8 mouse cellular contexts compared by ENCODE assay signal in genomic region chr8:106892210-106892805, GRCm38 (mm10). TPM values are rescaled to one million over a fixed set of nuclear protein-coding genes. Genes with fewer than 3 reads are reported as not detected.
DNase-seq lines count a peak whose midpoint lies in the region; ATAC-seq and TF ChIP-seq lines count a peak whose summit lies in the region.

No protein-coding gene starts in this region.

- WGBS in heart, adult 2 months, result 1% methylated on average over 15 of the region's 15 CpGs
- under 1% methylated on average over 15 of the region's 15 CpGs for WGBS in forebrain, embryonic 13.5 days
- 1% methylated on average over 15 of the region's 15 CpGs for WGBS in intestine, postnatal 0 days

- peaks cover 12% of the 10 kb centered on the region for H3K36me3 ChIP-seq in heart, adult 2 months (ENCODE audit: control insufficient read depth, insufficient read depth, low read length)
- H3K36me3 ChIP-seq in forebrain, embryonic 13.5 days (ENCODE audit: poor library complexity, severe bottlenecking), result peaks cover 12% of the 10 kb centered on the region; the same call in 1 of the 2 replicates
- peaks cover 3% of the 10 kb centered on the region; the same call in 1 of the 2 replicates for H3K36me3 ChIP-seq in intestine, postnatal 0 days (ENCODE audit: control insufficient read depth, insufficient read depth)
- 0 out of 2 replicates have a peak, but pooled peaks cover 2% of the 10 kb centered on the region for H3K36me3 ChIP-seq in testis, adult 2 months (ENCODE audit: control insufficient read depth, insufficient read depth, low read length)

- H3K9ac ChIP-seq in heart, adult 2 months (ENCODE audit: low read depth, low read length), result peak overlapping the region; percentile 97
- peak overlapping the region; percentile 97 for H3K9ac ChIP-seq in forebrain, embryonic 13.5 days
- H3K9ac ChIP-seq in intestine, postnatal 0 days (ENCODE audit: low read depth, low read length), result peak overlapping the region; percentile 93

- H3K4me2 ChIP-seq in forebrain, embryonic 13.5 days, result peak overlapping the region; percentile 80
- peak overlapping the region; percentile 83 for H3K4me2 ChIP-seq in intestine, postnatal 0 days (replicated peaks; ENCODE audit: low read depth)

- TF ChIP-seq EP300 in heart, adult 2 months (IDR thresholded peaks at IDR 0.05; ENCODE audit: insufficient read depth, low read depth, low read length), result no peak

- no peak for TF ChIP-seq CTCF in heart, adult 2 months (IDR thresholded peaks at IDR 0.05)
- no peak for TF ChIP-seq CTCF in intestine, postnatal 0 days (IDR thresholded peaks at IDR 0.05; ENCODE audit: low read depth)
- TF ChIP-seq CTCF in testis, adult 2 months (IDR thresholded peaks at IDR 0.05; ENCODE audit: control insufficient read depth, insufficient read depth, insufficient replicate concordance, low read depth, low read length), result no peak

- peak overlapping the region; percentile 91 for H3K27ac ChIP-seq in heart, adult 2 months
- H3K27ac ChIP-seq in forebrain, embryonic 13.5 days, result peak overlapping the region; percentile 95
- H3K27ac ChIP-seq in intestine, postnatal 0 days (ENCODE audit: low read depth, low read length), result peak overlapping the region; percentile 97
- peak overlapping the region; percentile 93 for H3K27ac ChIP-seq in testis, adult 2 months (ENCODE audit: control insufficient read depth, insufficient read depth, low read depth, low read length)

- peak in 1 of 2 experiments; percentile 32 for DNase-seq in heart, adult 2 months
- no peak for DNase-seq in heart, adult 8-10 months (ENCODE audit: low spot score)
- DNase-seq in ZHBTc4 (ENCODE audit: low read depth, low spot score), result peak; percentile 79
- DNase-seq in urinary bladder, postnatal 4 days (ENCODE audit: low spot score in 2 of 2), result no peak

- no peaks in the 10 kb centered on the region for H3K9me3 ChIP-seq in forebrain, embryonic 13.5 days (replicated peaks)
- H3K9me3 ChIP-seq in intestine, postnatal 0 days (ENCODE audit: control insufficient read depth), result no peaks in the 10 kb centered on the region

- H3K27me3 ChIP-seq in heart, adult 2 months (ENCODE audit: control insufficient read depth, insufficient read depth, low read length), result no peaks in the 10 kb centered on the region
- H3K27me3 ChIP-seq in forebrain, embryonic 13.5 days, result no peaks in the 10 kb centered on the region
- no peaks in the 10 kb centered on the region for H3K27me3 ChIP-seq in intestine, postnatal 0 days (replicated peaks; ENCODE audit: control insufficient read depth, insufficient read depth, low read length)
- no peaks in the 10 kb centered on the region for H3K27me3 ChIP-seq in testis, adult 2 months (ENCODE audit: control insufficient read depth, insufficient read depth, low read length)

- H3K4me3 ChIP-seq in heart, adult 2 months, result peak overlapping the region; percentile 92
- H3K4me3 ChIP-seq in forebrain, embryonic 13.5 days, result peak overlapping the region; percentile 97
- peak overlapping the region; percentile 99 for H3K4me3 ChIP-seq in intestine, postnatal 0 days (ENCODE audit: low read depth, low read length)
- H3K4me3 ChIP-seq in testis, adult 2 months (ENCODE audit: control insufficient read depth, low read depth, low read length), result peak overlapping the region; percentile 100

- no peak for ATAC-seq in forebrain, embryonic 13.5 days
- no peak for ATAC-seq in intestine, postnatal 0 days
- peak; percentile 59 for ATAC-seq in megakaryocyte progenitor cell, adult 5-6 weeks (replicated peaks; ENCODE audit: poor library complexity)

- TF ChIP-seq POLR2A in heart, adult 2 months (IDR thresholded peaks at IDR 0.05; ENCODE audit: insufficient read depth, low read depth, low read length), result no peak
- TF ChIP-seq POLR2A in testis, adult 2 months (IDR thresholded peaks at IDR 0.05; ENCODE audit: control insufficient read depth, low read depth, low read length), result no peak

- H3K79me2 ChIP-seq in heart, adult 2 months (replicated peaks; ENCODE audit: control insufficient read depth, insufficient read depth, low read length), result peaks cover 7% of the 10 kb centered on the region

- peaks cover 7% of the 10 kb centered on the region for H3K4me1 ChIP-seq in heart, adult 2 months (ENCODE audit: control insufficient read depth, insufficient read depth, low read length)
- H3K4me1 ChIP-seq in forebrain, embryonic 13.5 days, result peaks cover 23% of the 10 kb centered on the region
- H3K4me1 ChIP-seq in intestine, postnatal 0 days (replicated peaks; ENCODE audit: control insufficient read depth, insufficient read depth, low read length), result no peaks in the 10 kb centered on the region; the same call in 1 of the 2 replicates
- peaks cover 6% of the 10 kb centered on the region for H3K4me1 ChIP-seq in testis, adult 2 months (ENCODE audit: control insufficient read depth, insufficient read depth, low read length)

- intact Hi-C loops in heart, adult 2 months (cut with DNase I), result no loop called here

RNA-seq across cellular contexts. Expression of gene Utp4, which starts 1.1 kb away (rescaled TPM):
- total RNA-seq in heart, adult 2 months (2021), result 10 to 100 TPM; 21.3 to 22.3 TPM
- polyA plus RNA-seq in heart, adult 2 months (2012; rRNA removed), result 17.8 and 25.2 TPM in 2 replicates
- 10 to 100 TPM; 20.2 to 23.0 (median 21.6) TPM for total RNA-seq in heart, adult 8-10 months (2022)
- 49.4 and 53.6 TPM in 2 replicates for polyA plus RNA-seq in forebrain, embryonic 13.5 days (2015; fragmentation: Nextera tagmentation; extraction: Ambion mirVana)
- 22.8 and 25.1 TPM in 2 replicates for polyA plus RNA-seq in intestine, postnatal 0 days (2015; fragmentation: Nextera tagmentation; extraction: Ambion mirVana)
- total RNA-seq in megakaryocyte progenitor cell, adult 5-6 weeks (2015), result 66.8 and 76.6 TPM in 2 replicates
- 47.4 and 53.2 TPM in 2 replicates for total RNA-seq in megakaryocyte progenitor cell, adult 5-6 weeks (2017)
- polyA plus RNA-seq in testis, adult 2 months (2012; rRNA removed), result 26.1 and 27.4 TPM in 2 replicates

RNA-seq across cellular contexts. Expression of gene Has3, which starts 22.3 kb away (rescaled TPM):
- total RNA-seq in heart, adult 2 months (2021), result under 1 TPM; 0.66 to 0.70 TPM
- 1.1 and 3.7 TPM in 2 replicates for polyA plus RNA-seq in heart, adult 2 months (2012; rRNA removed)
- total RNA-seq in heart, adult 8-10 months (2022), result 1 to 10 TPM in 2 of 4 experiments, under 1 TPM in 2; 0.62 to 1.3 (median 1.0) TPM
- polyA plus RNA-seq in forebrain, embryonic 13.5 days (2015; fragmentation: Nextera tagmentation; extraction: Ambion mirVana), result 0.65 and 0.89 TPM in 2 replicates
- 0.07 and 0.14 TPM in 2 replicates for polyA plus RNA-seq in intestine, postnatal 0 days (2015; fragmentation: Nextera tagmentation; extraction: Ambion mirVana)
- not detected in 2 replicates for total RNA-seq in megakaryocyte progenitor cell, adult 5-6 weeks (2015)
- 0.37 and 0.54 TPM in 2 replicates for total RNA-seq in megakaryocyte progenitor cell, adult 5-6 weeks (2017)
- 0.35 and 0.43 TPM in 2 replicates for polyA plus RNA-seq in testis, adult 2 months (2012; rRNA removed)

RNA-seq across cellular contexts. Expression of gene Sntb2, which starts 43.2 kb away (rescaled TPM):
- total RNA-seq in heart, adult 2 months (2021), result 10 to 100 TPM; 10.0 to 10.7 TPM
- 4.5 and 8.8 TPM in 2 replicates for polyA plus RNA-seq in heart, adult 2 months (2012; rRNA removed)
- total RNA-seq in heart, adult 8-10 months (2022), result 10 to 100 TPM; 10.6 to 11.6 (median 11.3) TPM
- 3.6 and 4.1 TPM in 2 replicates for polyA plus RNA-seq in forebrain, embryonic 13.5 days (2015; fragmentation: Nextera tagmentation; extraction: Ambion mirVana)
- polyA plus RNA-seq in intestine, postnatal 0 days (2015; fragmentation: Nextera tagmentation; extraction: Ambion mirVana), result 8.3 and 10.0 TPM in 2 replicates
- total RNA-seq in megakaryocyte progenitor cell, adult 5-6 weeks (2015), result 4.3 and 5.0 TPM in 2 replicates
- total RNA-seq in megakaryocyte progenitor cell, adult 5-6 weeks (2017), result 6.9 and 7.9 TPM in 2 replicates
- polyA plus RNA-seq in testis, adult 2 months (2012; rRNA removed), result 13.4 and 14.4 TPM in 2 replicates
